Mouse (Mus musculus): ENCODE data around the gene Hbb-bs. TPM values are rescaled to one million over a fixed set of nuclear protein-coding genes. Genes with fewer than 3 reads are reported as not detected.
"Not testable (repeated sequence)": the region's sequence is repeated elsewhere in the genome, so short reads cannot be mapped to it uniquely, and the experiment has no call there.

Hbb-bs gene
- polyA plus RNA-seq, 1 experiment from 2014 or later = 104,119 TPM

- DNase-seq (no peak), ATAC-seq (ENCODE audit: low read depth) (peak; percentile 62)
- Histone ChIP-seq H3K4me3 (replicated peaks) (peak overlapping the region; percentile 51), H3K9me3 (replicated peaks) (no peaks in the 10 kb centered on the region), H3K4me2 (peak overlapping the region; percentile 45), H3K27me3 (no peaks in the 10 kb centered on the region), H3K36me3 (no peaks in the 10 kb centered on the region), H3K4me1 (replicated peaks) (peaks cover 43% of the 10 kb centered on the region), H3K27ac (peak overlapping the region; percentile 97), H3K9ac (peak overlapping the region; percentile 66)
- WGBS (ENCODE audit: insufficient replicate concordance) = 27% methylated on average over 1 of the region's 1 CpGs
Observed at GRCm38 (mm10) chr7:103811223-103811845, 16.6 kb downstream of the Hbb-bs start.

- peak overlapping the region; percentile 30; the same call in 1 of the 2 replicates for H3K9ac ChIP-seq
- no peaks in the 10 kb centered on the region for H3K27me3 ChIP-seq
- peaks cover 39% of the 10 kb centered on the region for H3K4me1 ChIP-seq (replicated peaks)
- no peaks in the 10 kb centered on the region for H3K9me3 ChIP-seq (replicated peaks)
- H3K4me3 ChIP-seq (replicated peaks) = peak overlapping the region; percentile 51
- peak overlapping the region; percentile 97 for H3K27ac ChIP-seq
- ATAC-seq (ENCODE audit: low read depth) (peak; percentile 21), DNase-seq (no peak)
- WGBS (ENCODE audit: insufficient replicate concordance) = 26% methylated on average over 3 of the region's 3 CpGs
- H3K4me2 ChIP-seq = peak overlapping the region; percentile 23; the same call in 1 of the 2 replicates
- H3K36me3 ChIP-seq = no peaks in the 10 kb centered on the region
Observed at GRCm38 (mm10) chr7:103810746-103811145, 17.1 kb downstream of the Hbb-bs start.

- H3K4me3 ChIP-seq (replicated peaks) = peak overlapping the region; percentile 41
- H3K27ac ChIP-seq = peak overlapping the region; percentile 97
- H3K27me3 ChIP-seq = no peaks in the 10 kb centered on the region
- no peaks in the 10 kb centered on the region for H3K9me3 ChIP-seq (replicated peaks)
- no peak for ATAC-seq (ENCODE audit: low read depth)
- H3K36me3 ChIP-seq = no peaks in the 10 kb centered on the region
- H3K4me2 ChIP-seq = peak overlapping the region; percentile 60
- peak overlapping the region; percentile 70 for H3K9ac ChIP-seq
- no peak for DNase-seq
- peaks cover 36% of the 10 kb centered on the region for H3K4me1 ChIP-seq (replicated peaks)
- 41% methylated on average over 1 of the region's 1 CpGs for WGBS (ENCODE audit: insufficient replicate concordance)
Observed at GRCm38 (mm10) chr7:103810296-103810695, 17.6 kb downstream of the Hbb-bs start.

GRCm38 (mm10) chr7:103809801-103810155, 18.1 kb downstream of the Hbb-bs start:
- DNase-seq (no peak), ATAC-seq (ENCODE audit: low read depth) (no peak)
- H3K4me2 ChIP-seq = peak overlapping the region; percentile 60
- peak overlapping the region; percentile 97 for H3K27ac ChIP-seq
- H3K4me3 ChIP-seq (replicated peaks) = peak overlapping the region; percentile 41
- WGBS (ENCODE audit: insufficient replicate concordance) = 20% methylated on average over 1 of the region's 1 CpGs
- no peaks in the 10 kb centered on the region for H3K36me3 ChIP-seq
- H3K9ac ChIP-seq = peak overlapping the region; percentile 70
- H3K9me3 ChIP-seq (replicated peaks) = no peaks in the 10 kb centered on the region
- H3K27me3 ChIP-seq = no peaks in the 10 kb centered on the region
- peaks cover 34% of the 10 kb centered on the region for H3K4me1 ChIP-seq (replicated peaks)

GRCm38 (mm10) chr7:103808971-103809800, 18.7 kb downstream of the Hbb-bs start:
- WGBS (ENCODE audit: insufficient replicate concordance) = 7% methylated on average over 5 of the region's 5 CpGs
- H3K9ac ChIP-seq = peak overlapping the region; percentile 70
- H3K27ac ChIP-seq = peak overlapping the region; percentile 97
- H3K4me1 ChIP-seq (replicated peaks) = peaks cover 34% of the 10 kb centered on the region
- ATAC-seq (ENCODE audit: low read depth) (no peak), DNase-seq (no peak)
- no peaks in the 10 kb centered on the region for H3K36me3 ChIP-seq
- no peaks in the 10 kb centered on the region for H3K27me3 ChIP-seq
- peak overlapping the region; percentile 60 for H3K4me2 ChIP-seq
- H3K9me3 ChIP-seq (replicated peaks) = no peaks in the 10 kb centered on the region
- H3K4me3 ChIP-seq (replicated peaks) = peak overlapping the region; percentile 41

- not testable (repeated sequence) for H3K36me3 ChIP-seq; H3K27me3 ChIP-seq; DNase-seq; H3K9me3 ChIP-seq (replicated peaks); ATAC-seq (ENCODE audit: low read depth)
- H3K4me2 ChIP-seq = peak overlapping the region; percentile 39
- peak overlapping the region; percentile 97 for H3K27ac ChIP-seq
- peak overlapping the region; percentile 8; the same call in 1 of the 2 replicates for H3K4me3 ChIP-seq (replicated peaks)
- peaks cover 34% of the 10 kb centered on the region for H3K4me1 ChIP-seq (replicated peaks)
- 34% methylated on average over 2 of the region's 2 CpGs for WGBS (ENCODE audit: insufficient replicate concordance)
- H3K9ac ChIP-seq = peak overlapping the region; percentile 68
Observed at GRCm38 (mm10) chr7:103808120-103808519, 19.8 kb downstream of the Hbb-bs start.

- ATAC-seq (ENCODE audit: low read depth) (no peak), DNase-seq (peak; percentile 52)
- Histone ChIP-seq H3K9me3 (replicated peaks) (no peaks in the 10 kb centered on the region), H3K4me2 (no peak overlapping the region), H3K4me1 (replicated peaks) (peaks cover 34% of the 10 kb centered on the region), H3K4me3 (replicated peaks) (no peak overlapping the region), H3K9ac (peak overlapping the region; percentile 46; the same call in 1 of the 2 replicates), H3K27me3 (no peaks in the 10 kb centered on the region), H3K36me3 (no peaks in the 10 kb centered on the region), H3K27ac (peak overlapping the region; percentile 97)
- WGBS (ENCODE audit: insufficient replicate concordance) = 69% methylated on average over 1 of the region's 1 CpGs
Observed at GRCm38 (mm10) chr7:103806856-103807255, 21.0 kb downstream of the Hbb-bs start.

- H3K9me3 ChIP-seq (replicated peaks) = no peaks in the 10 kb centered on the region
- no peak for DNase-seq
- peaks cover 12% of the 10 kb centered on the region for H3K4me1 ChIP-seq (replicated peaks)
- no peaks in the 10 kb centered on the region for H3K27me3 ChIP-seq
- peak overlapping the region; percentile 29; the same call in 1 of the 2 replicates for H3K9ac ChIP-seq
- H3K36me3 ChIP-seq = no peaks in the 10 kb centered on the region
- WGBS (ENCODE audit: insufficient replicate concordance) = 6% methylated on average over 4 of the region's 4 CpGs
- H3K27ac ChIP-seq = peak overlapping the region; percentile 39; the same call in 1 of the 2 replicates
- no peak overlapping the region for H3K4me3 ChIP-seq (replicated peaks)
- no peak overlapping the region for H3K4me2 ChIP-seq
- ATAC-seq (ENCODE audit: low read depth) = peak; percentile 96
Observed at GRCm38 (mm10) chr7:103792669-103793388, 35.1 kb downstream of the Hbb-bs start.

- DNase-seq (no peak), ATAC-seq (ENCODE audit: low read depth) (no peak)
- Histone ChIP-seq H3K4me2 (no peak within 1 kb of the TSS), H3K36me3 (no peaks in the 10 kb centered on the region), H3K9ac (peak within 1 kb of the TSS; percentile 29; the same call in 1 of the 2 replicates), H3K9me3 (replicated peaks) (no peaks in the 10 kb centered on the region), H3K4me1 (replicated peaks) (peaks cover 12% of the 10 kb centered on the region), H3K27ac (peak within 1 kb of the TSS; percentile 39; the same call in 1 of the 2 replicates), H3K4me3 (replicated peaks) (no peak within 1 kb of the TSS), H3K27me3 (no peaks in the 10 kb centered on the region)
- WGBS (ENCODE audit: insufficient replicate concordance) = 64% methylated on average over 3 of the region's 3 CpGs
Observed at GRCm38 (mm10) chr7:103791721-103792120, 36.2 kb downstream of the Hbb-bs start, which contains the start of gene Olfr67. TSS of gene Olfr67 (minus strand) at chr7:103791821.

GRCm38 (mm10) chr7:103779598-103779997, 48.3 kb downstream of the Hbb-bs start, which contains the start of gene Olfr68:
TSS of gene Olfr68 (minus strand) at chr7:103779698.
- WGBS (ENCODE audit: insufficient replicate concordance) = 69% methylated on average over 3 of the region's 3 CpGs
- Histone ChIP-seq H3K9ac (no peak within 1 kb of the TSS), H3K9me3 (replicated peaks) (no peaks in the 10 kb centered on the region), H3K4me2 (no peak within 1 kb of the TSS), H3K27ac (no peak within 1 kb of the TSS), H3K4me1 (replicated peaks) (peaks cover 4% of the 10 kb centered on the region), H3K27me3 (no peaks in the 10 kb centered on the region), H3K4me3 (replicated peaks) (no peak within 1 kb of the TSS), H3K36me3 (no peaks in the 10 kb centered on the region)
- no peak for ATAC-seq (ENCODE audit: low read depth)
- no peak for DNase-seq

- H3K4me2 ChIP-seq = 0 out of 2 replicates have a peak overlapping the region, but pooled peaks have one; percentile 17
- H3K36me3 ChIP-seq; H3K9me3 ChIP-seq (replicated peaks); H3K9ac ChIP-seq; H3K4me1 ChIP-seq (replicated peaks); DNase-seq; H3K27ac ChIP-seq; H3K27me3 ChIP-seq; H3K4me3 ChIP-seq (replicated peaks): not testable (repeated sequence)
- ATAC-seq (ENCODE audit: low read depth) = peak; percentile 96
- 33% methylated on average over 4 of the region's 4 CpGs for WGBS (ENCODE audit: insufficient replicate concordance)
Observed at GRCm38 (mm10) chr7:103777652-103778051, 50.2 kb downstream of the Hbb-bs start.

All from liver, embryonic 13.5 days (tissue).